ENCODE assay signal across 18 mouse cellular contexts in the genomic region with DNA sequence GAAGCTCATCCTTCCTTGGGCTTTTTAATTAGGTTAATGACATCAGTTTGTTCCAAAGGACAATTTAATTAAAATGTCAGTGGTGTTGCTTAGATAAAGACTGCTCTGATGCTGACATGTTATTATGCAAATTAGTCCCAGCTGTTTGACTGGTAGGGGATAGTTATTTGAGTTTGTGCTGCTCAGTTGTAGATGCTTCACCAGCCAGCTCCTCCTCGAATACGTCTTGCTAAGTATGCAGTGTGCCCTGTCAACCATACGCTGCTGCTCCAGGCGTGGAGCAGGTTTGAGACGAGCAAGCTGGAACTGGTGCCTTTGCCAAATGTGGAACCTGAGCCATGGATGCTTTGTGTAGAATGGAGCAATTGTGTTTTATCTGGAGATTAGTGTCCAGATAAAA.
DNase-seq lines count a peak whose midpoint lies in the region; ATAC-seq lines count a peak whose summit lies in the region.
"Had no signal": no experiment of that assay in that cellular context is flagged by ENCODE, and none has a peak within 500 bp of the region (broad histone marks: within the 10 kb centered on the region; RNA-seq: fewer than 3 reads in every experiment).

No protein-coding gene starts in this region.

- H3K27me3 ChIP-seq in forebrain, embryonic 13.5 days: no peaks in the 10 kb centered on the region
- no peaks in the 10 kb centered on the region; the same call in 1 of the 2 replicates for H3K27me3 ChIP-seq in hindbrain, embryonic 16.5 days (replicated peaks; ENCODE audit: control insufficient read depth, insufficient read depth, low read length)
- H3K27me3 ChIP-seq in neural tube, embryonic 15.5 days (replicated peaks): no peaks in the 10 kb centered on the region
- H3K27me3 ChIP-seq: embryonic facial prominence, embryonic 13.5 days; liver, embryonic 13.5 days had no signal

- intact Hi-C loops in left cerebral cortex, postnatal 36 days (cut with DNase I): no loop called here

- WGBS in forebrain, embryonic 13.5 days: 18% methylated on average over 5 of the region's 5 CpGs
- 26% methylated on average over 5 of the region's 5 CpGs for WGBS in hindbrain, embryonic 16.5 days
- 41% methylated on average over 5 of the region's 5 CpGs for WGBS in neural tube, embryonic 15.5 days

- peak overlapping the region; percentile 44; the same call in 1 of the 2 replicates for H3K27ac ChIP-seq in forebrain, embryonic 13.5 days
- no peak overlapping the region; the same call in 1 of the 2 replicates for H3K27ac ChIP-seq in hindbrain, embryonic 16.5 days (ENCODE audit: low read depth, low read length)
- no peak overlapping the region for H3K27ac ChIP-seq in neural tube, embryonic 15.5 days (replicated peaks)
- H3K27ac ChIP-seq: embryonic facial prominence, embryonic 13.5 days; limb, embryonic 10.5 days; liver, embryonic 13.5 days had no signal

- H3K4me1 ChIP-seq in forebrain, embryonic 13.5 days: peaks cover 30% of the 10 kb centered on the region
- H3K4me1 ChIP-seq in hindbrain, embryonic 16.5 days (ENCODE audit: control insufficient read depth, insufficient read depth, low read depth, low read length): no peaks in the 10 kb centered on the region
- peaks cover 4% of the 10 kb centered on the region; the same call in 1 of the 2 replicates for H3K4me1 ChIP-seq in neural tube, embryonic 15.5 days
- H3K4me1 ChIP-seq: liver, embryonic 13.5 days had no signal

- H3K9ac ChIP-seq in forebrain, embryonic 13.5 days: no peak overlapping the region
- H3K9ac ChIP-seq in hindbrain, embryonic 16.5 days (ENCODE audit: low read depth, low read length): no peak overlapping the region
- no peak overlapping the region for H3K9ac ChIP-seq in neural tube, embryonic 15.5 days (replicated peaks)
- H3K9ac ChIP-seq: embryonic facial prominence, embryonic 13.5 days; liver, embryonic 13.5 days had no signal

- H3K4me2 ChIP-seq in forebrain, embryonic 13.5 days: no peak overlapping the region
- no peak overlapping the region for H3K4me2 ChIP-seq in hindbrain, embryonic 16.5 days (ENCODE audit: low read length)
- no peak overlapping the region for H3K4me2 ChIP-seq in neural tube, embryonic 15.5 days
- H3K4me2 ChIP-seq: embryonic facial prominence, embryonic 13.5 days; liver, embryonic 13.5 days had no signal

- peak; percentile 92 for ATAC-seq in forebrain, embryonic 13.5 days
- ATAC-seq in hindbrain, embryonic 16.5 days: peak; percentile 87
- peak; percentile 77 for ATAC-seq in neural tube, embryonic 15.5 days (ENCODE audit: low FRiP score)

- no peaks in the 10 kb centered on the region for H3K9me3 ChIP-seq in forebrain, embryonic 13.5 days (replicated peaks)
- no peaks in the 10 kb centered on the region for H3K9me3 ChIP-seq in hindbrain, embryonic 16.5 days (ENCODE audit: control insufficient read depth, low read length)
- no peaks in the 10 kb centered on the region for H3K9me3 ChIP-seq in neural tube, embryonic 15.5 days (replicated peaks)
- H3K9me3 ChIP-seq: embryonic facial prominence, embryonic 13.5 days; limb, embryonic 10.5 days; liver, embryonic 13.5 days had no signal

- no peaks in the 10 kb centered on the region for H3K36me3 ChIP-seq in forebrain, embryonic 13.5 days (ENCODE audit: poor library complexity, severe bottlenecking)
- H3K36me3 ChIP-seq in hindbrain, embryonic 16.5 days (ENCODE audit: control insufficient read depth, insufficient read depth, low read length): no peaks in the 10 kb centered on the region
- no peaks in the 10 kb centered on the region for H3K36me3 ChIP-seq in neural tube, embryonic 15.5 days
- H3K36me3 ChIP-seq: embryonic facial prominence, embryonic 13.5 days; limb, embryonic 10.5 days; liver, embryonic 13.5 days had no signal

- H3K4me3 ChIP-seq in forebrain, embryonic 13.5 days: no peak overlapping the region
- no peak overlapping the region for H3K4me3 ChIP-seq in hindbrain, embryonic 16.5 days (ENCODE audit: low read length)
- no peak overlapping the region for H3K4me3 ChIP-seq in neural tube, embryonic 15.5 days (replicated peaks)
- H3K4me3 ChIP-seq: embryonic facial prominence, embryonic 13.5 days; limb, embryonic 10.5 days; liver, embryonic 13.5 days had no signal

- DNase-seq in kidney, postnatal 14 days: peak; percentile 8
- DNase-seq in kidney, postnatal 10 days: no peak
- DNase-seq in left cerebral cortex, postnatal 36 days (ENCODE audit: low spot score in 2 of 2): no peak
- DNase-seq in ovary, postnatal 36 days (ENCODE audit: low spot score): no peak
- DNase-seq in frontal cortex, postnatal 14 days (ENCODE audit: low spot score in 2 of 2): no peak
- DNase-seq: cerebellum, adult 8-10 months; heart, adult 18-20 months; kidney, adult 11 months; layer of hippocampus, postnatal 36 days; liver, embryonic 13.5 days; lung, postnatal 14 days; right cerebral cortex, postnatal 4 days; thymus, postnatal 36 days had no signal
